Mouse (Mus musculus) adrenal gland, adult 18-20 months (tissue): Measurements from ENCODE around the gene Palld. TPM values are rescaled to one million over a fixed set of nuclear protein-coding genes. Genes with fewer than 3 reads are reported as not detected.

Experiments used
- DNase-seq, 2 experiments: peaks; one replicate each; pipeline ENCODE4 v3.0.0; 2021 to 2022; ENCODE audit warnings: low spot score in 2 of 2
- total RNA-seq, 2 experiments: library from RNA; stranded (reverse); gene quantifications; 1 replicate in 1 of 2; 2 replicates in 1 of 2; pipeline ENCODE4 v1.2.3; 2021

The Palld gene
- total RNA-seq, 2 experiments from 2014 or later, result 31.9 to 45.7 TPM

- no peak for DNase-seq
These were observed 432.3 kb downstream of the Palld start for GRCm38 (mm10) chr8:61470213-61470612.

DNA sequence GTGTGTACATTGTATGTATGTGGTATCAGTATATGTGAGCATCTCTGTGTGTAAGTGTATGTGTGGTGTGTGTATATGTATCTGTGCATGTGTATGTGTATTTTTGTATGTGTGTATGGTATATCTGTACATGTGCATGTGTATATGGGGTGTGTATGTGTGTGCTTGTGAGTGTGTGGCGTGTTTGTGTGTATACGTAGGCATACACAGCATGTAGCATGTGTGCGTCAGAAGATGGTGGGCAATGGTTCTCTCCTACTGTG is 435.0 kb downstream of the Palld start:
- no peak for DNase-seq

DNA sequence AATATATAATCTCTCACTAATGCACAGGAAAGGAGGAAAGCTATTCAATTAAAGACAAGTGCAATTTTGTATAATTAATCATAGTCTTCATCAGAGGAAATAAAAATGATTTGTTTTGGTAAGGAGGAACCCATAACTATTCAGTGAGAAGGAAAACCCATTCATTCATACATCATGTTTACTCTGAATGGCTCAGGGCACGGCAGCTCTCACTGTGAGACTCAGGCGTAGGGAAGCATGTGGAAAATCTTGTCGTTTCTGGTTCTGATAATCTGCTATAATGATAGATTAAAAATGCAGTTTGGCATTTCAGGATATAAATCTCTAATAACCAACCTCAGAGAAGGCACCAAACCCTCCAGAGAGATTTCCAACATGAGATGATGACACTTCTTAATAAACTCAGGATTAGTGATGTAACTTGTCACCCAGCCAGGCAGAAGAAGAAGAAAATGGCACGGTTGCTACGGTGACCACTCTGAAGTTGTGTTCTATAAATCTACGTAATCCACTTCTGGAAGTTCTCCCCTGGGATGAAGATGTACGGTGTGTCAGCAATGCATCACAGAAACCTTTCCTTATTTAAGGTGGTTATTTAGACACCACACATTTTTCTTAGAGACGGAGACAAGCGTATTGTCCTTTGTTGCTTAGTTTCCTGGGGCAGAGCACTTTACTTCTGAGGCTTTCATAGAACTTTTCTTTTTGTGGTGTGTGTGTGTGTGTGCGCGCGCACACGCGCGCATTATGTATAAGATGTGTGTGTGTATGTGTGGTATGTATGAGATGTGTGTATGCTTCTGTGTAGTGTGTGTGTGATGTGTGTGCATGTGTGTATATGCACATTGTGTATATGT is 435.6 kb downstream of the Palld start:
- DNase-seq, result no peak

DNA sequence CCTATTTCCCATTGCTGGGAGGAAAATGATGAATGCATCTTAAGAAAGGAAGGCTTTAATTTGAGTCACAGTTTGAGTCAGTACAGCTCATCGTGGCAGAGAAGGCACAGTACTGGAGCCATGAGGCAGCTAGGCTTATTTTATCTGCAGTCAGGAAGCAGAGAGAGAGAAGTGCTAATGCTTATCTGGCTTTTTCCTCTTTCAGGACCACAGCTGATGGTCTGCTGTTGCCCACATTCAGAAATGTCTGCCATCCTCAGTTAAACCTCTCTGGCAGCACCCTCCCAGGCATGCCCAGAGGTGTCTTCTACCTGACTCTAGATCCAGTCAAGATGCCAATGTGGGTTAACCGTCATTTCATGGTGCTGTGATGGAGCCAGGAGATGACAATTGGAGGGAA is 438.1 kb downstream of the Palld start:
- DNase-seq, result no peak

DNA sequence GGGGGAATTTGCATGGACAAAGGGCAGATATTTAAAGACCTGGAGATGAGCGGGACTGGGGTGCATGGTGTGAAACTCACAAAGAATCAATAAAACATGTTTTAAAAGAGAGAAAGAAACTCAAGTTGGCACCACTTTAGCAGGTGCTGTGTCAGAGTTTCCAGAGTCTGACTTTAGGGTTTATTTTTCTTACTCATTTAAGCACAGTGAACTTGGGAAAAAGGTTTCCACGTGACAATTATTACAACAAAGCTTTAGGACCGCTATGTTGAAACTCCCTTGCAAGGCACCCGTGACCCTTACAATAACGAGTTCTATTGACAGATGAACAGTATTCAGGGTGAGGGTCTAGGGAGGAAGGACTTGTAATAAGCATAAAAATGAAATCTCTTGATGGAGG is 440.3 kb downstream of the Palld start:
- no peak for DNase-seq

Other genes with a start within 250 kb of the Palld start
- gene Ddx60, start 25.4 kb upstream of the Palld start, total RNA-seq, result 1 to 10 TPM; 2.9 TPM
- gene Anxa10, start 220.5 kb upstream of the Palld start, total RNA-seq, result not detected